Mouse (Mus musculus) yolk sac, embryonic 10.5 days (tissue): Measurements from ENCODE around the gene Gm10408.
"Not testable (repeated sequence)": the region's sequence is repeated elsewhere in the genome, so short reads cannot be mapped to it uniquely, and the experiment has no call there.

ENCODE experiments used
- DNase-seq: peaks from one replicate; pipeline ENCODE4 v3.0.0-alpha.2; 2017; ENCODE audit warnings: low spot score

Gm10408 gene

DNA sequence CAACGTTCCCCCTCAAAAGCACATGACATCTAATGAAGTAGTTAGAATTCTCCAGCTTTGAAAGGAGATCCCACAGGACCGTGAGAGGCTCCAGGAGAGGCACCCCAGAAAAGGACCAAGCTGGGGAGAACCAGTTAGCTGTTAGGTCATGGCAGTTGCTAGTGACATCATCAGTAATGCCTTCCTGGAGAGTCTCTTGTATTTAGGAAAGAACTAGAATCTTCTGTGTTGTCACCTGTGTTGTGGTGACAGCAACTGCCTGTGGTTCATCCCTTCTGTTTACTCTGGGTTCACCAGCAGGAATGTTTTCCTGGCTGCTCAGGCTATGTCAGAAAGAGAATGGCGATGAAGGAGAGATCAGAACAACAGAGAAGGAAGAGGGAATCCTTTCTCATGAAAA is at the start of gene Gm10408:
TSS of gene Gm10408 (plus strand) at position 301 of the 400 bp plus-strand sequence.
- DNase-seq, result not testable (repeated sequence)

DNA sequence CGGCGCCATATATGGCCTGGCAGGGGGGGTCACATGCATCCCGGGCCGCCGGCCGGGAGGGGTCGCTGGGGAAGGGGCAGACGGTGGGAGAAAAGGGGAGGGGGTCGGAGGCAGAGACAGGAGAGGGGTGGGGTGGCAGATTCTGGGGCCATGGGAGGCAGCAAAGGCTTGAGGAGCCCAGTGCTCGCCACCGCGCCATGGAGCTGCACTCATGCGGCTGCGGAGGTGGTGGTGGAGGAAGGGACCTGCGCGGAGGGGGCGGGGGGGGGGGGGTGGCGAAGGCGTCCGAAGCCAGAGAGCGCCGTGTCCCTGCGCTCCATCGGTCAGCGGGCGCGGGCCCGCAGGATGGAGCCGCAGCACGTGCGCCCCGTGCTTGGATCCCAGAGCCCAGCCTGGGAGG is 36.9 kb upstream of the Gm10408 start, which contains the start of gene Gm10409:
TSS of gene Gm10409 (plus strand) at position 301 of the 400 bp plus-strand sequence.
- DNase-seq, result not testable (repeated sequence)

DNA sequence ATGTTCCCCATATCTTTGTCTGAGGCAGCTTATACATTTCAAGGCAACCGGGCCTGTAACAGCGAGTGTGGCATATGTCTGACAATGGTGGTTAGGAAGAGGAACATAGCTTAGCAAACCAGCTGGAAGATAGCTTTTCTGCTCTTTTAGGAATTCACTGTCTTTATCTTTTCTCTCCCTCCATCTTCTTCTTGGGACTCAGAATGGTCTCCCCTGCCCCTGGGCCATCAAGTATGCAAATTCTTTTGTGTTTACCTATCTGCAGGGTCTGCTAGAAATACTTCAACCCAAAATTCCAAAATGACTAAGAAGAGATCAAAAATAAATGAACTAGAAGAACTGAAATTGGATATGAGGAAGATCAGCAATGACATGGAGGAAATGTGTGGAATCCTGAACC is 21.4 kb upstream of the Gm10408 start, which contains the start of gene Gm3005:
TSS of gene Gm3005 (plus strand) at position 301 of the 400 bp plus-strand sequence.
- not testable (repeated sequence) for DNase-seq
